ENCODE assay signal across 12 mouse cellular contexts in genomic region chr13:91824845-91825550, GRCm38 (mm10). TPM values are rescaled to one million over a fixed set of nuclear protein-coding genes. Genes with fewer than 3 reads are reported as not detected.
A peak's percentile ranks its signal among the peaks of the same experiment; 100 is the strongest.
DNase-seq lines count a peak whose midpoint lies in the region; ATAC-seq and TF ChIP-seq lines count a peak whose summit lies in the region.
"Had no signal": no experiment of that assay in that cellular context is flagged by ENCODE, and none has a peak within 500 bp of the region (broad histone marks: within the 10 kb centered on the region; RNA-seq: fewer than 3 reads in every experiment).

No protein-coding gene starts in this region.

- H3K9ac ChIP-seq in limb, embryonic 14.5 days (ENCODE audit: low read depth, low read length, severe bottlenecking): no peak overlapping the region
- H3K9ac ChIP-seq in liver, embryonic 12.5 days: no peak overlapping the region
- H3K9ac ChIP-seq: forebrain, postnatal 0 days; liver, embryonic 15.5 days had no signal

- H3K9me3 ChIP-seq in limb, embryonic 14.5 days (ENCODE audit: control insufficient read depth, low read length): no peaks in the 10 kb centered on the region
- H3K9me3 ChIP-seq in liver, embryonic 12.5 days (replicated peaks): no peaks in the 10 kb centered on the region
- H3K9me3 ChIP-seq: liver, embryonic 15.5 days had no signal

- H3K27me3 ChIP-seq in limb, embryonic 14.5 days (ENCODE audit: control insufficient read depth, insufficient read depth, low read length): no peaks in the 10 kb centered on the region
- H3K27me3 ChIP-seq in liver, embryonic 12.5 days (replicated peaks): no peaks in the 10 kb centered on the region
- H3K27me3 ChIP-seq: liver, embryonic 15.5 days had no signal

- H3K4me2 ChIP-seq in limb, embryonic 14.5 days (replicated peaks; ENCODE audit: low read depth, low read length, severe bottlenecking): no peak overlapping the region
- no peak overlapping the region for H3K4me2 ChIP-seq in liver, embryonic 12.5 days
- H3K4me2 ChIP-seq: liver, embryonic 15.5 days had no signal

- WGBS in limb, embryonic 14.5 days: 35% methylated on average over 4 of the region's 4 CpGs
- 59% methylated on average over 4 of the region's 4 CpGs for WGBS in liver, embryonic 12.5 days (ENCODE audit: insufficient replicate concordance)

- H3K27ac ChIP-seq in limb, embryonic 14.5 days (replicated peaks; ENCODE audit: low read depth, low read length): no peak overlapping the region; the same call in 1 of the 2 replicates
- H3K27ac ChIP-seq in liver, embryonic 12.5 days: no peak overlapping the region
- H3K27ac ChIP-seq: liver, embryonic 15.5 days had no signal

- H3K4me1 ChIP-seq in limb, embryonic 14.5 days (ENCODE audit: control insufficient read depth, insufficient read depth, low read length): no peaks in the 10 kb centered on the region
- no peaks in the 10 kb centered on the region for H3K4me1 ChIP-seq in liver, embryonic 12.5 days
- H3K4me1 ChIP-seq: liver, embryonic 15.5 days had no signal

- DNase-seq in heart, adult 8-10 months (ENCODE audit: low spot score): peak; percentile 53
- DNase-seq in heart, postnatal 25 days (ENCODE audit: low spot score): no peak
- DNase-seq in NIH3T3 (ENCODE audit: low read depth): peak; percentile 54
- DNase-seq in forelimb bud, embryonic 11.5 days (ENCODE audit: low read depth, low spot score): peak; percentile 48
- peak; percentile 85 for DNase-seq in limb, embryonic 14.5 days (ENCODE audit: low spot score)
- DNase-seq in yolk sac, embryonic 10.5 days (ENCODE audit: low spot score): no peak
- DNase-seq: forebrain, postnatal 0 days had no signal

- intact Hi-C loops in heart, postnatal 25 days (cut with DNase I): no loop called here

- no peaks in the 10 kb centered on the region for H3K36me3 ChIP-seq in limb, embryonic 14.5 days (ENCODE audit: control insufficient read depth, insufficient read depth, low read length)
- H3K36me3 ChIP-seq in liver, embryonic 12.5 days: no peaks in the 10 kb centered on the region
- H3K36me3 ChIP-seq: liver, embryonic 15.5 days had no signal

- ATAC-seq in limb, embryonic 14.5 days (ENCODE audit: low FRiP score, low read depth): peak; percentile 94
- ATAC-seq in megakaryocyte, adult 5-6 weeks (ENCODE audit: poor library complexity, severe bottlenecking): no peak
- no peak for ATAC-seq in liver, embryonic 12.5 days
- ATAC-seq: forebrain, postnatal 0 days; hindbrain, embryonic 16.5 days had no signal

- H3K4me3 ChIP-seq in limb, embryonic 14.5 days (replicated peaks; ENCODE audit: low read length): no peak overlapping the region
- no peak overlapping the region for H3K4me3 ChIP-seq in liver, embryonic 12.5 days
- H3K4me3 ChIP-seq: liver, embryonic 15.5 days had no signal

- no peak for TF ChIP-seq POLR2A in limb, embryonic 14.5 days (IDR thresholded peaks at IDR 0.05; ENCODE audit: borderline replicate concordance, extremely low read depth, insufficient read depth, insufficient read length)

RNA-seq across cellular contexts. Expression of gene Zcchc9, which starts 17.5 kb away (rescaled TPM):
- 10 to 100 TPM; 14.6 to 16.1 (median 15.6) TPM for total RNA-seq in heart, adult 8-10 months (2022)
- 10 to 100 TPM; 13.6 to 18.9 TPM for total RNA-seq in heart, postnatal 25 days (2021)
- 39.0 and 40.3 TPM in 2 replicates for polyA plus RNA-seq in limb, embryonic 14.5 days (2012; rRNA removed)
- 21.9 and 25.6 TPM in 2 replicates for polyA plus RNA-seq in limb, embryonic 14.5 days (2014; fragmentation: Nextera tagmentation; extraction: Ambion mirVana)
- 39.6 and 45.3 TPM in 2 replicates for total RNA-seq in megakaryocyte, adult 5-6 weeks (2015)
- total RNA-seq in megakaryocyte, adult 5-6 weeks (2017): 43.5 and 51.3 TPM in 2 replicates
- 16.5 and 16.8 TPM in 2 replicates for polyA plus RNA-seq in liver, embryonic 12.5 days (2016; fragmentation: Nextera tagmentation; extraction: Ambion mirVana)

RNA-seq across cellular contexts. Expression of gene Ckmt2, which starts 51.7 kb away (rescaled TPM):
- 1,000 to 10,000 TPM; 2,501 to 2,686 (median 2,598) TPM for total RNA-seq in heart, adult 8-10 months (2022)
- 1,000 to 10,000 TPM; 2,662 to 2,666 TPM for total RNA-seq in heart, postnatal 25 days (2021)
- polyA plus RNA-seq in limb, embryonic 14.5 days (2012; rRNA removed): 0.68 and 1.2 TPM in 2 replicates
- polyA plus RNA-seq in limb, embryonic 14.5 days (2014; fragmentation: Nextera tagmentation; extraction: Ambion mirVana): 0.39 and 1.2 TPM in 2 replicates
- total RNA-seq in megakaryocyte, adult 5-6 weeks (2015): not detected in 2 replicates
- not detected in 2 replicates for total RNA-seq in megakaryocyte, adult 5-6 weeks (2017)
- polyA plus RNA-seq in liver, embryonic 12.5 days (2016; fragmentation: Nextera tagmentation; extraction: Ambion mirVana): not detected in 2 replicates
- total RNA-seq: common myeloid progenitor, adult 5-6 weeks had no signal
- polyA plus RNA-seq: forebrain, postnatal 0 days had no signal

Comparison
In these comparisons a context has a peak if more than half of its experiments do, and no peak if none do; other contexts are left out.
1. DNase-seq: peak in heart, adult 8-10 months (single experiment), NIH3T3 (single experiment), forelimb bud, embryonic 11.5 days (single experiment) and limb, embryonic 14.5 days (single experiment); none in heart, postnatal 25 days (single experiment) and yolk sac, embryonic 10.5 days (single experiment).
2. RNA of gene Ckmt2, which starts 51.7 kb away (total RNA-seq): 2,662 to 2,666 TPM in heart, postnatal 25 days and 2,501 to 2,686 TPM in heart, adult 8-10 months; not detected in megakaryocyte, adult 5-6 weeks; every median in the first group is over 1,000 times any median in the second.